Mouse (Mus musculus) thymus, postnatal 36 days (tissue): ENCODE measurements around the gene Cracr2b.
A peak's percentile ranks its signal among the peaks of the same experiment; 100 is the strongest.
"Not testable (repeated sequence)": the region's sequence is repeated elsewhere in the genome, so short reads cannot be mapped to it uniquely, and the experiment has no call there.

Source experiments
- DNase-seq, 2 experiments: peaks; one replicate each; pipeline ENCODE4 v3.0.0; 2022; ENCODE audit warnings: mixed read lengths in 2 of 2

Cracr2b gene

GRCm38 (mm10) chr7:141433517-141434400 is 27.1 kb upstream of the Cracr2b start:
- peak in 1 of 2 experiments; percentile 27 for DNase-seq

- peak in 1 of 2 experiments; percentile 43 for DNase-seq
These were observed 26.4 kb upstream of the Cracr2b start for GRCm38 (mm10) chr7:141434464-141434863.

- peak; percentile 59 to 70 for DNase-seq
These were observed 25.6 kb upstream of the Cracr2b start for GRCm38 (mm10) chr7:141435129-141435855.

- no peak for DNase-seq
These were observed 24.9 kb upstream of the Cracr2b start for GRCm38 (mm10) chr7:141435856-141436522.

- no peak for DNase-seq
These were observed 24.4 kb upstream of the Cracr2b start for GRCm38 (mm10) chr7:141436523-141436892.

GRCm38 (mm10) chr7:141437178-141438120 is 23.4 kb upstream of the Cracr2b start, which contains the start of gene Slc25a22:
Gene Slc25a22 (minus strand): TSS chr7:141437892.
- DNase-seq: peak; percentile 85 to 86

GRCm38 (mm10) chr7:141438201-141438968 is 22.5 kb upstream of the Cracr2b start:
- DNase-seq: no peak

GRCm38 (mm10) chr7:141439140-141439679 is 21.7 kb upstream of the Cracr2b start:
- no peak for DNase-seq

GRCm38 (mm10) chr7:141439811-141440210 is 21.1 kb upstream of the Cracr2b start:
- DNase-seq: peak in 1 of 2 experiments; percentile 16

GRCm38 (mm10) chr7:141440613-141441012 is 20.3 kb upstream of the Cracr2b start:
- DNase-seq: peak in 1 of 2 experiments; percentile 38

GRCm38 (mm10) chr7:141441460-141441859 is 19.4 kb upstream of the Cracr2b start:
- DNase-seq: no peak

GRCm38 (mm10) chr7:141442199-141442598 is 18.7 kb upstream of the Cracr2b start:
- DNase-seq: peak in 1 of 2 experiments; percentile 14

GRCm38 (mm10) chr7:141443081-141443821 is 17.6 kb upstream of the Cracr2b start:
- peak; percentile 43 to 55 for DNase-seq

- peak; percentile 58 to 73 for DNase-seq
These were observed 17.1 kb upstream of the Cracr2b start, which contains the start of gene Pidd1 for GRCm38 (mm10) chr7:141443828-141444237. Gene Pidd1 (minus strand): TSS chr7:141444025.

GRCm38 (mm10) chr7:141446374-141446773 is 14.5 kb upstream of the Cracr2b start:
- not testable (repeated sequence) for DNase-seq

- peak; percentile 93 for DNase-seq
These were observed 13.5 kb upstream of the Cracr2b start, which contains the start of gene Rplp2 for GRCm38 (mm10) chr7:141447110-141447991. Gene Rplp2 (plus strand): TSS chr7:141447370.

- no peak for DNase-seq
These were observed 9.0 kb upstream of the Cracr2b start for GRCm38 (mm10) chr7:141451928-141452327.

- no peak for DNase-seq
These were observed 7.3 kb upstream of the Cracr2b start for GRCm38 (mm10) chr7:141453636-141454035.
